Mouse (Mus musculus) CH12F3 (cell line): ENCODE data around the gene Gm17677.

Source experiments
- in situ Hi-C: fragments of 300-500 bp; cut with MboI; formaldehyde crosslinking; loops from 2 replicates; pipeline ENCODE4 v1.14.3; 2020; ENCODE audit warnings: low sequenced_read_pairs

Gm17677 gene

DNA sequence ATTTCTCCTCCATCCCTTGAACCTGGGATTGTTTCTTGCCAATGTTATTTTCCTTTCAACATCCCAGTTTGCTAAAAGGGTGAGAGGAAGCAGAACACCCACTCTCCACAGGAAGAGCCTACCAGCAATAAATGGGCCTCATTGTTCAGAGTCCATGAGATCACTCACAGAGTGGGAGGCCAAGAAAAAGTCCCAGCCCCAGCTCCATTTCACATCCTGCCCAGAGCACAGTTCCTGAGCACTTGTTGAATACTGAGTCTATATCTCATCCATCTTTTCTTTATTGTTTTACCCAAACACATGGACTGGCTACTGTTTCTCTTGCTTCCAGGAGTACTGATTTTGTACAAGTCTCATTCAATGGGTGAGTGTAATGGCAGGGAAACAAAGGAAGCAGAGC, at the start of gene Gm17677:
Gm17677 (plus strand) TSS at position 301 of the 400 bp plus-strand sequence.
- in situ Hi-C loops = no loop called here

DNA sequence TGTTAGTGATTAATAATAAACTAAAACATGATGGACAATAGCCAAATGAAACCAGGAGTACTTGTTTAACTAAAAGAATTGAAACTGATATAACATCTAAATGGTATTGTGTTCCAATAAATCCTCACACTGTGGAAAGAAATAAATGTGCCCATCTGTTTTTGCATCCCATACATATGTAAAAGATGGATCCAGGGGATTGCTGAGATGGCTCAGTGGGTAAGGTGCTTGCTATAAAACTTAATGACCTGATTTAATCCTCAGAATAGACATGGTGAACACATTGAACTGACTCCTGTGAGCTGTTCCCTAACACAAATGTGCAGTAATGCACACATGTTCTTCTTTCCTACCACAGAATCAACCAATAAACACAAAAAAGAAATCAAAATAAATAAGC, 48.9 kb upstream of the Gm17677 start:
- in situ Hi-C loops = no loop called here

DNA sequence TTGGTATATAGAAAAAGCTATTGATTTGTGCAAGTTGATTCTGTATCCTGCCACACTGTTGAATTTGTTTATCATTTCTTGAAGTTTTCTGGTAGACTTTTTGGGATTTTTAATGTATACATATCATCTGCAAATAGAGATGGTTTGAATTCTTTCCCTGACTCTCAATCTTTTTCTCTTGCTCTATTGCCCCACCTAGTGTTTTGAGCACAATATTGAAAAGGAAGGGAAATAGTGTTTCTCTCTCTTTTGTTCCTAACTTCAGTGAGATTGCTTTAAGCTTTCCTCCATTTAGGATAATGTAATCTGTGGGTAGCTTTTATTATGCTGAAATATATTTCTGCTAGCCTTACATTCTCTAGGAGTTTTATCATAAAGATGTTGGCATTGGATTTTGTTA, 33.6 kb upstream of the Gm17677 start:
- in situ Hi-C loops = no loop called here

DNA sequence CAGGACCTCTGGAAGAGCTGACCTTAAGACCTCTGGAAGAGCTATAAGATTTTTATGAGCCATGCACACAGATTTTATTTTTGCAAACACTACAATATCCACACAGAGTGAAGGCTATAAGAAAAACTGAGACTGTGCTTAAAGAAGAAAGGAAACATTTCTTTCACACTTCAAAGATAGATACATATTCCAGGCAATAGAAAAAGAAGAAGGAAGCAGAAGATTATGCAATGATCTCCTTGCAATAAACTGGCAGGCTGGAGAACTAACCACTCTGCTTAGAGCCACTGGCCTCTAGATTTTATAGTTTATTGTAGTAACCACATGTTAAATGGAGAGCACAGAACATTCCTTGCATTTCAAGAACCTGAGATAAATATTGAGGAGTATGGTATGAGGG, 16.0 kb downstream of the Gm17677 start:
- in situ Hi-C loops = no loop called here

DNA sequence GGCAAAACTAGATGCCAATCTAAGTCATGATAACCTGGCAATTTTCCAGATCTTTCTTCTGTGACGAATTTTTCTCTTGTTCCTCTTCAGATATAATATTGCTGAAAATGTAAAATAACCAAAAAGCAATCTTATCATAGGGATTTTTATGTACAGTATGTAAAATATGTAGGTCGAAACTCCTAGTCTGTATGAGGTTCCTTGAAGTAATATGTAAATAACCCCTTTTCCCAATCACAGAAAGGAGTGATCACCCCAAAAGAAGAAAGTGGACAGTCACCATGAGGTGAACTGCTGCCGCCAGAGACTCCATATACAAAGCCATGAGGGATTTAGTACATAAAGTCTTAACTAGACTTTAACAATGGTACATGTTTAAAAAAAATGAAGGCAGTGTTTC, 37.2 kb downstream of the Gm17677 start, which contains the start of gene Gm17727:
Gm17727 (minus strand) TSS at position 101 of the 400 bp plus-strand sequence.
- in situ Hi-C loops = no loop called here

DNA sequence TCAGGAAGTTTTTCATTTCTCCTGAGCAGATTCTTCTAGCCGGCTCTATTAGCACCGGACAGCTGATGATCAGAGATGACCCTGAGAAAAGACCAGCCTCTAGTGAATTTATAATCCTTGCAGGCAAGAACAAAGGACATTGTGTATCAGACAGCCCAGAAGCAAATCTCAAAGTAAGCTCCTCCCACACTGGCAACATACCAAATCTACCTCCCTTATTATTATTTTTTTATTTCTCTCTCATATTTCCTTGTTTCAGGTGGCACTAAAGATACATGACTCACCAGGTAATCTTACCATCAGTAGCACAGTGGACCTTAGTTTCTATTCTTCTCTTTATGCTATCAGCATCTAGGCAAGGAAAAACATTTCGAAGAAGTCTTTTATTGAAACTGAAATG, 49.2 kb downstream of the Gm17677 start, which contains the start of the genes Gm27235 and D730048I06Rik:
Gm27235 (minus strand) TSS at position 101 of the 400 bp plus-strand sequence.
D730048I06Rik (minus strand) TSS at position 112 of the 400 bp plus-strand sequence.
- in situ Hi-C loops = no loop called here
